11 mouse cellular contexts compared by ENCODE assay signal in genomic region chr10:79106325-79107282, GRCm38 (mm10). TPM values are rescaled to one million over a fixed set of nuclear protein-coding genes. Genes with fewer than 3 reads are reported as not detected.
A peak's percentile ranks its signal among the peaks of the same experiment; 100 is the strongest.
DNase-seq lines count a peak whose midpoint lies in the region; ATAC-seq and TF ChIP-seq lines count a peak whose summit lies in the region.
"Had no signal": no experiment of that assay in that cellular context is flagged by ENCODE, and none has a peak within 500 bp of the region (broad histone marks: within the 10 kb centered on the region; RNA-seq: fewer than 3 reads in every experiment).

No protein-coding gene starts in this region.

- TF ChIP-seq CTCF in intestine, postnatal 0 days (IDR thresholded peaks at IDR 0.05; ENCODE audit: low read depth): no peak

- DNase-seq in intestine, embryonic 14.5 days (ENCODE audit: low spot score): no peak
- DNase-seq in 3T3-L1 (ENCODE audit: low read depth, low spot score): peak; percentile 66
- peak; percentile 68 for DNase-seq in embryo, embryonic 10 days (ENCODE audit: low spot score)
- peak; percentile 16 to 25 for DNase-seq in kidney, postnatal 4 days
- DNase-seq in right cerebral cortex, adult 2 months (ENCODE audit: low spot score in 2 of 2): no peak
- no peak for DNase-seq in spleen, postnatal 14 days (ENCODE audit: low spot score in 2 of 2)
- no peak for DNase-seq in cerebellum, postnatal 14 days

- 34% methylated on average over 8 of the region's 8 CpGs for WGBS in intestine, embryonic 14.5 days
- 32% methylated on average over 8 of the region's 8 CpGs for WGBS in intestine, postnatal 0 days

- no peaks in the 10 kb centered on the region for H3K27me3 ChIP-seq in intestine, embryonic 14.5 days (replicated peaks; ENCODE audit: control insufficient read depth, insufficient read depth, low read length)
- H3K27me3 ChIP-seq in intestine, postnatal 0 days (replicated peaks; ENCODE audit: control insufficient read depth, insufficient read depth, low read length): no peaks in the 10 kb centered on the region

- H3K4me3 ChIP-seq in intestine, embryonic 14.5 days (ENCODE audit: low read depth, low read length): no peak overlapping the region
- no peak overlapping the region for H3K4me3 ChIP-seq in intestine, postnatal 0 days (ENCODE audit: low read depth, low read length)

- H3K4me1 ChIP-seq in intestine, embryonic 14.5 days (replicated peaks; ENCODE audit: control insufficient read depth, insufficient read depth, low read length): peaks cover 14% of the 10 kb centered on the region
- no peaks in the 10 kb centered on the region for H3K4me1 ChIP-seq in intestine, postnatal 0 days (replicated peaks; ENCODE audit: control insufficient read depth, insufficient read depth, low read length)

- no peak overlapping the region for H3K9ac ChIP-seq in intestine, embryonic 14.5 days (ENCODE audit: low read length)
- H3K9ac ChIP-seq in intestine, postnatal 0 days (ENCODE audit: low read depth, low read length): no peak overlapping the region

- ATAC-seq in intestine, embryonic 14.5 days (replicated peaks; ENCODE audit: low FRiP score, low TSS enrichment, low read depth): peak; percentile 66; the same call in 1 of the 2 replicates
- no peak for ATAC-seq in intestine, postnatal 0 days
- ATAC-seq: forebrain, embryonic 14.5 days; hindbrain, postnatal 0 days had no signal

- H3K27ac ChIP-seq in intestine, embryonic 14.5 days (ENCODE audit: low read depth): peak overlapping the region; percentile 52
- H3K27ac ChIP-seq in intestine, postnatal 0 days (ENCODE audit: low read depth, low read length): no peak overlapping the region
- H3K27ac ChIP-seq: hindbrain, postnatal 0 days had no signal

- no peaks in the 10 kb centered on the region for H3K9me3 ChIP-seq in intestine, embryonic 14.5 days (ENCODE audit: control insufficient read depth, low read length)
- no peaks in the 10 kb centered on the region for H3K9me3 ChIP-seq in intestine, postnatal 0 days (ENCODE audit: control insufficient read depth)

- no peak overlapping the region for H3K4me2 ChIP-seq in intestine, embryonic 14.5 days (ENCODE audit: low read length)
- no peak overlapping the region for H3K4me2 ChIP-seq in intestine, postnatal 0 days (replicated peaks; ENCODE audit: low read depth)

- no peaks in the 10 kb centered on the region for H3K36me3 ChIP-seq in intestine, embryonic 14.5 days (ENCODE audit: control insufficient read depth, insufficient read depth, low read length)
- H3K36me3 ChIP-seq in intestine, postnatal 0 days (ENCODE audit: control insufficient read depth, insufficient read depth): no peaks in the 10 kb centered on the region

RNA-seq across cellular contexts. Expression of gene 2610008E11Rik, which starts 9.2 kb away (rescaled TPM):
- polyA plus RNA-seq in intestine, embryonic 14.5 days (2014; fragmentation: Nextera tagmentation; extraction: Ambion mirVana): 27.2 and 32.8 TPM in 2 replicates
- 6.2 and 6.4 TPM in 2 replicates for polyA plus RNA-seq in intestine, postnatal 0 days (2015; fragmentation: Nextera tagmentation; extraction: Ambion mirVana)

RNA-seq across cellular contexts. Expression of gene Vmn2r80, which starts 42.0 kb away (rescaled TPM):
- polyA plus RNA-seq in intestine, embryonic 14.5 days (2014; fragmentation: Nextera tagmentation; extraction: Ambion mirVana): not detected in 2 replicates
- not detected in 2 replicates for polyA plus RNA-seq in intestine, postnatal 0 days (2015; fragmentation: Nextera tagmentation; extraction: Ambion mirVana)
- polyA plus RNA-seq: forebrain, embryonic 14.5 days; hindbrain, postnatal 0 days; thymus, postnatal 0 days had no signal

Comparison
In these comparisons a context has a peak if more than half of its experiments do, and no peak if none do; other contexts are left out.
1. DNase-seq: peak in 3T3-L1 (single experiment), embryo, embryonic 10 days (single experiment) and kidney, postnatal 4 days (2 of 2); none in intestine, embryonic 14.5 days (single experiment), right cerebral cortex, adult 2 months (0 of 2), spleen, postnatal 14 days (0 of 2) and cerebellum, postnatal 14 days (0 of 2).